Mouse (Mus musculus) hindbrain, postnatal 0 days (tissue): ENCODE data around the gene Daxx. TPM values are rescaled to one million over a fixed set of nuclear protein-coding genes. Genes with fewer than 3 reads are reported as not detected.

Experiments
- ATAC-seq: fragments of 200-750 bp; cut with Nextera tagmentation; 2 replicates; pipeline ENCODE4 v1.8.0; 2017; ENCODE audit warnings: mild to moderate bottlenecking, moderate TSS enrichment, moderate library complexity
- DNase-seq: peaks from one replicate; pipeline ENCODE4 v3.0.0-alpha.2; 2015; ENCODE audit warnings: low spot score
- H3K27ac ChIP-seq: fragments of 300-500 bp; sonication (generic); 2 replicates; pipeline ENCODE4 v1.5.1; 2014; ENCODE audit warnings: mild to moderate bottlenecking
- H3K27me3 ChIP-seq: fragments of 300-500 bp; sonication (generic); 2 replicates; pipeline ENCODE4 v1.6.1; 2014; ENCODE audit warnings: low read length, mixed read lengths; ENCODE audit not compliant: insufficient read depth
- H3K36me3 ChIP-seq: fragments of 300-500 bp; sonication (generic); 2 replicates; pipeline ENCODE4 v1.6.1; 2014; ENCODE audit warnings: low read length, mixed read lengths; ENCODE audit not compliant: insufficient read depth
- H3K4me1 ChIP-seq: fragments of 300-500 bp; sonication (generic); 2 replicates; pipeline ENCODE4 v1.6.1; 2014; ENCODE audit warnings: antibody characterized with exemption, low read length, mixed read lengths; ENCODE audit not compliant: insufficient read depth
- H3K4me2 ChIP-seq: fragments of 300-500 bp; sonication (generic); 2 replicates; pipeline ENCODE4 v1.6.1; 2014; ENCODE audit warnings: low read depth, mild to moderate bottlenecking, low read length, moderate library complexity, mixed read lengths
- H3K4me3 ChIP-seq: fragments of 300-500 bp; sonication (generic); 2 replicates; pipeline ENCODE4 v1.5.1; 2014; ENCODE audit warnings: low read length
- H3K9ac ChIP-seq: fragments of 300-500 bp; sonication (generic); replicated peaks from 2 replicates; pipeline ENCODE4 v1.6.1; 2014; ENCODE audit warnings: mild to moderate bottlenecking, low read length, moderate library complexity, mixed read lengths
- H3K9me3 ChIP-seq: fragments of 300-500 bp; sonication (generic); 2 replicates; pipeline ENCODE4 v1.6.1; 2016; ENCODE audit warnings: low read length, mixed read lengths
- CTCF ChIP-seq: IDR thresholded peaks from 2 replicates; pipeline ENCODE4 v1.5.1; 2016; ENCODE audit warnings: antibody characterized with exemption, control low read depth, low read depth
- WGBS: fragments of 180-500 bp; shearing (Covaris S2); extraction: QIAGEN DNeasy Blood & Tissue Kit; methylation state at CpG from one replicate; pipeline ENCODE4 v1.1.7; 2014; 5-methylcytosine and 5-hydroxymethylcytosine counted together
- polyA plus RNA-seq: library from polyadenylated mRNA; unstranded; fragments of >200 nt; fragmentation: Nextera tagmentation; extraction: Ambion mirVana; gene quantifications from 2 replicates; pipeline ENCODE4 v1.2.1, GENCODE M21; 2015
- total RNA-seq: library from RNA; depleted of rRNA; stranded (reverse); fragments of >200 nt; gene quantifications from 2 replicates; pipeline ENCODE4 v1.2.3, GENCODE M21; 2014

The Daxx gene
- total and polyA plus RNA-seq, 2 experiments from 2014 or later = 41.9 to 52.1 TPM

GRCm38 (mm10) chr17:33908331-33909076 lies 710 bp upstream of the Daxx start:
- Histone ChIP-seq H3K9me3 (no peaks in the 10 kb centered on the region), H3K4me2 (peak overlapping the region; percentile 98), H3K4me3 (peak overlapping the region; percentile 71), H3K36me3 (peaks cover 19% of the 10 kb centered on the region), H3K27ac (peak overlapping the region; percentile 95), H3K9ac (peak overlapping the region; percentile 79), H3K27me3 (no peaks in the 10 kb centered on the region), H3K4me1 (0 out of 2 replicates have a peak, but pooled peaks cover 6% of the 10 kb centered on the region)
- DNase-seq (peak; percentile 71), ATAC-seq (peak; percentile 59)
- WGBS = under 1% methylated on average over 43 of the region's 44 CpGs
- TF ChIP-seq CTCF = no peak

GRCm38 (mm10) chr17:33909869-33910250 lies 646 bp downstream of the Daxx start:
- TF ChIP-seq CTCF = no peak
- H3K4me3 ChIP-seq = peak overlapping the region; percentile 71
- peaks cover 30% of the 10 kb centered on the region for H3K36me3 ChIP-seq
- H3K9me3 ChIP-seq = no peaks in the 10 kb centered on the region
- 0 out of 2 replicates have a peak, but pooled peaks cover 6% of the 10 kb centered on the region for H3K4me1 ChIP-seq
- DNase-seq = peak; percentile 35
- H3K9ac ChIP-seq = peak overlapping the region; percentile 79
- peak overlapping the region; percentile 95 for H3K27ac ChIP-seq
- no peaks in the 10 kb centered on the region for H3K27me3 ChIP-seq
- WGBS = 0% methylated on average over 14 of the region's 14 CpGs
- H3K4me2 ChIP-seq = peak overlapping the region; percentile 98
- ATAC-seq = peak; percentile 4; the same call in 1 of the 2 replicates

GRCm38 (mm10) chr17:33910346-33911051 lies 1.3 kb downstream of the Daxx start:
- 0 out of 2 replicates have a peak, but pooled peaks cover 6% of the 10 kb centered on the region for H3K4me1 ChIP-seq
- H3K4me2 ChIP-seq = peak overlapping the region; percentile 98
- peak overlapping the region; percentile 71 for H3K4me3 ChIP-seq
- peak overlapping the region; percentile 79 for H3K9ac ChIP-seq
- H3K27me3 ChIP-seq = no peaks in the 10 kb centered on the region
- no peak for DNase-seq
- ATAC-seq = no peak
- peak; percentile 27; the same call in 1 of the 2 replicates for TF ChIP-seq CTCF
- 49% methylated on average over 11 of the region's 11 CpGs for WGBS
- peak overlapping the region; percentile 95; the same call in 1 of the 2 replicates for H3K27ac ChIP-seq
- no peaks in the 10 kb centered on the region for H3K9me3 ChIP-seq
- peaks cover 30% of the 10 kb centered on the region for H3K36me3 ChIP-seq

- Histone ChIP-seq H3K4me2 (no peak overlapping the region), H3K27me3 (no peaks in the 10 kb centered on the region), H3K9me3 (no peaks in the 10 kb centered on the region), H3K9ac (no peak overlapping the region), H3K36me3 (peaks cover 30% of the 10 kb centered on the region), H3K4me1 (0 out of 2 replicates have a peak, but pooled peaks cover 6% of the 10 kb centered on the region), H3K27ac (no peak overlapping the region), H3K4me3 (no peak overlapping the region)
- no peak for DNase-seq
- TF ChIP-seq CTCF = no peak
- WGBS = 92% methylated on average over 31 of the region's 31 CpGs
- no peak for ATAC-seq
Measured at GRCm38 (mm10) chr17:33911052-33911812, 2.0 kb downstream of the Daxx start.

- TF ChIP-seq CTCF = no peak
- Histone ChIP-seq H3K27ac (no peak overlapping the region), H3K4me3 (no peak overlapping the region), H3K4me1 (0 out of 2 replicates have a peak, but pooled peaks cover 6% of the 10 kb centered on the region), H3K9me3 (no peaks in the 10 kb centered on the region), H3K4me2 (no peak overlapping the region), H3K9ac (no peak overlapping the region), H3K36me3 (peaks cover 30% of the 10 kb centered on the region), H3K27me3 (no peaks in the 10 kb centered on the region)
- WGBS = 88% methylated on average over 28 of the region's 28 CpGs
- ATAC-seq (no peak), DNase-seq (no peak)
Measured at GRCm38 (mm10) chr17:33911813-33912414, 2.7 kb downstream of the Daxx start.

GRCm38 (mm10) chr17:33913264-33913663 lies 4.0 kb downstream of the Daxx start:
- Histone ChIP-seq H3K9ac (no peak overlapping the region), H3K36me3 (peaks cover 30% of the 10 kb centered on the region), H3K9me3 (no peaks in the 10 kb centered on the region), H3K4me1 (0 out of 2 replicates have a peak, but pooled peaks cover 6% of the 10 kb centered on the region), H3K27me3 (no peaks in the 10 kb centered on the region), H3K4me2 (no peak overlapping the region), H3K4me3 (no peak overlapping the region), H3K27ac (no peak overlapping the region)
- no peak for TF ChIP-seq CTCF
- WGBS = 90% methylated on average over 10 of the region's 10 CpGs
- ATAC-seq (no peak), DNase-seq (no peak)
